ENCODE assay signal across 8 mouse cellular contexts in genomic region chr7:124990695-124991094, GRCm38 (mm10).
DNase-seq lines count a peak whose midpoint lies in the region; ATAC-seq lines count a peak whose summit lies in the region.

No protein-coding gene starts in this region.

- ATAC-seq in CD4-positive, CD25-positive, alpha-beta regulatory T cell, adult 4 months, result no peak

- DNase-seq in embryo, embryonic 10 days (ENCODE audit: low spot score), result peak; percentile 17
- no peak for DNase-seq in embryo, embryonic 9.5 days (ENCODE audit: extremely low spot score)
- DNase-seq in frontal cortex, adult 2 months (ENCODE audit: extremely low spot score in 1 of 2, low spot score in 1 of 2), result peak; percentile 7 to 63
- DNase-seq in left cerebral cortex, adult 8-10 months (ENCODE audit: low spot score in 2 of 2), result peak; percentile 15 to 35
- DNase-seq in retina, postnatal 1 day, result peak; percentile 59
- DNase-seq in urinary bladder, postnatal 36 days (ENCODE audit: low spot score in 2 of 2), result no peak
- no peak for DNase-seq in spleen, adult 12 weeks (ENCODE audit: low spot score)

Comparison
In these comparisons a context has a peak if more than half of its experiments do, and no peak if none do; other contexts are left out.
1. DNase-seq: peak in embryo, embryonic 10 days (single experiment), frontal cortex, adult 2 months (2 of 2), left cerebral cortex, adult 8-10 months (2 of 2) and retina, postnatal 1 day (single experiment); none in embryo, embryonic 9.5 days (single experiment), urinary bladder, postnatal 36 days (0 of 2) and spleen, adult 12 weeks (single experiment).